Mouse (Mus musculus) heart, adult 9 months (tissue): Measurements from ENCODE around the gene Serpinf2.

Experiments
- DNase-seq, 2 experiments: peaks; one replicate each; pipeline ENCODE4 v3.0.0; 2022; ENCODE audit warnings: low spot score in 2 of 2

Serpinf2 gene

GRCm38 (mm10) chr11:75439363-75439762 is at the start of gene Serpinf2:
Gene Serpinf2 (minus strand): TSS chr11:75439591.
- no peak for DNase-seq

- DNase-seq: no peak
Measured at GRCm38 (mm10) chr11:75487496-75487895, 48.1 kb upstream of the Serpinf2 start.

- peak; percentile 98 to 99 for DNase-seq
Measured at GRCm38 (mm10) chr11:75486601-75487285, 47.4 kb upstream of the Serpinf2 start, which contains the start of gene Prpf8. Gene Prpf8 (plus strand): TSS chr11:75486816.

- DNase-seq: no peak
Measured at GRCm38 (mm10) chr11:75486192-75486591, 46.8 kb upstream of the Serpinf2 start.

- no peak for DNase-seq
Measured at GRCm38 (mm10) chr11:75473376-75473775, 34.0 kb upstream of the Serpinf2 start.

GRCm38 (mm10) chr11:75472469-75473081 is 33.2 kb upstream of the Serpinf2 start:
- DNase-seq: no peak

GRCm38 (mm10) chr11:75470675-75471074 is 31.3 kb upstream of the Serpinf2 start:
- DNase-seq: no peak

GRCm38 (mm10) chr11:75469261-75469660 is 29.9 kb upstream of the Serpinf2 start:
- DNase-seq: no peak

- DNase-seq: no peak
Measured at GRCm38 (mm10) chr11:75468410-75468809, 29.0 kb upstream of the Serpinf2 start.

GRCm38 (mm10) chr11:75467512-75468215 is 28.3 kb upstream of the Serpinf2 start:
- DNase-seq: peak; percentile 83

- DNase-seq: no peak
Measured at GRCm38 (mm10) chr11:75466731-75467505, 27.5 kb upstream of the Serpinf2 start.

- no peak for DNase-seq
Measured at GRCm38 (mm10) chr11:75465051-75465450, 25.7 kb upstream of the Serpinf2 start.

GRCm38 (mm10) chr11:75464417-75464816 is 25.0 kb upstream of the Serpinf2 start:
- DNase-seq: no peak

GRCm38 (mm10) chr11:75463624-75464023 is 24.2 kb upstream of the Serpinf2 start:
- DNase-seq: no peak

GRCm38 (mm10) chr11:75462865-75463336 is 23.5 kb upstream of the Serpinf2 start:
- peak; percentile 91 to 95 for DNase-seq

GRCm38 (mm10) chr11:75462253-75462783 is 22.9 kb upstream of the Serpinf2 start:
- peak; percentile 93 to 94 for DNase-seq

GRCm38 (mm10) chr11:75461743-75462252 is 22.4 kb upstream of the Serpinf2 start:
- DNase-seq: no peak

GRCm38 (mm10) chr11:75460844-75461742 is 21.7 kb upstream of the Serpinf2 start, which contains the start of gene Tlcd2:
Gene Tlcd2 (plus strand): TSS chr11:75461715.
- peak; percentile 100 for DNase-seq

- DNase-seq: peak; percentile 95
Measured at GRCm38 (mm10) chr11:75460103-75460843, 20.9 kb upstream of the Serpinf2 start.
